Mouse (Mus musculus) neutrophil, adult 5-6 weeks (primary cell): ENCODE measurements at regions not wholly inside any gene's neighbourhood (a gene's known extent, or its start where the extent isn't known, plus 50 kb on each side); places are given as distances from the start of the nearest gene placed in this dataset.

Experiments
- ATAC-seq: fragments of 151-379, 151-347 bp; 2 replicates; pipeline ENCODE4 v1.8.0; 2017; ENCODE audit warnings: mild to moderate bottlenecking, moderate TSS enrichment; ENCODE audit not compliant: insufficient number of reproducible peaks, poor library complexity, low FRiP score, severe bottlenecking; ENCODE audit errors: extremely low read depth

GRCm38 (mm10) chr5:101596996-101597395 lies 67.8 kb downstream of the Nkx6-1 start:
- no peak for ATAC-seq

DNA sequence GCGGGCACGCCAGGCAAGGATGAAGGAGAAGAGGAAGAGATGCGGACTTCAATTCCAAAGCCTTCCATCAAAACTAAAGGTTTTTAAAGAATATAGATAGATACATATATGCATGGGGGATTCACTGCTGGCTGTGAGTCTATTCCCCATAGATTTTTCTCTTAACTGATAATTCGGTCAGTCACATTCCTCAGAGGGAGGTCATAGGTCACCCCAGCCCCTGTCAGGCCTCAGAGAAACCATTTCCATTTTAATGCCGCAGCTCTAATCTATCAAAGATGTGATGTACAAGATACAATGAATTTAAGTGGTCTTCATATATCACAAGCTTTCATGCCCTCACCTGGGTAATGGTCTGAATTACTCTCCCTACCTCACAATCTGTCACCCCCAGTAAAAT lies 73.6 kb downstream of the Nkx6-1 start:
- no peak for ATAC-seq

DNA sequence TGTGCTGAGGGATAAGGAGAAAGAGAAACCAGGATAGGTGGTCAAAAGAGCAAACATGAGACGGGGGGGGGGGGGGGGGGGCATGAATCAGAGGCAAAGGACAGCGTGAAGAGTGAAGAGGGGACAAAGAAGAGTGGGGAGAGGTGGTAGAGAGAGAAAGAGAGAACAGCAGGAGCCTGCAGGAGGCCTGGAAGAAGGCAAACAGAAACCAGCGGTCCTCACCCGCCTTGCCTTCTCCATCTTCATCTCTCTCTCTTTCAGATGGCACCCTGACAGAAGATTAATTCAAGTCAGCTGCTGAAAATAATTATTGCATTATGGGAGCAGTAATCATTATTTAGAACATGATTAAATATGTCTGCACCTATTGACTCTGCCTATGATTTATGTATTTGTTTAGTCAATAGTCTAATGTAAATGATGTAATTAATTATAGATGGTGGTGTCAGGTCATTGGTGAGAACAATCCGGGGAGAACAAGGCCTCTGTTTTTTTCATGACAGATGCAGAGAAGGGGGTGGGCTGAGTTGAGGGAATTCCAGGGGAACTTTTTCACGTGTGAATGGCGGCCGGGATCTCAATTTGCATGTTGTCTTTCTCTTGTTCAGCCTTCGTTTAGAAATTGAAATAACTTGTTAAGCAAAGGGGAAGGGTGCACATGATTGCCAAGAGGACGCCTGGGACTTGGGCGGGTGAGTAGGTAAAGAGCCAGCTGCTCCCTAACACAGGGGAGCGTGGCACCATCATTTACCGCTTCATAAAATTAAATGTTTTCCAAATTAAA lies 74.3 kb downstream of the Nkx6-1 start:
- ATAC-seq, result no peak

GRCm38 (mm10) chr5:101572966-101573365 lies 91.8 kb downstream of the Nkx6-1 start:
- no peak for ATAC-seq

- no peak for ATAC-seq
Measured at GRCm38 (mm10) chr5:101565770-101566169, 99.0 kb downstream of the Nkx6-1 start.

- ATAC-seq, result no peak
Measured at GRCm38 (mm10) chr5:101560366-101560765, 104.4 kb downstream of the Nkx6-1 start.

- no peak for ATAC-seq
Measured at GRCm38 (mm10) chr5:101558279-101558987, 106.4 kb downstream of the Nkx6-1 start.

DNA sequence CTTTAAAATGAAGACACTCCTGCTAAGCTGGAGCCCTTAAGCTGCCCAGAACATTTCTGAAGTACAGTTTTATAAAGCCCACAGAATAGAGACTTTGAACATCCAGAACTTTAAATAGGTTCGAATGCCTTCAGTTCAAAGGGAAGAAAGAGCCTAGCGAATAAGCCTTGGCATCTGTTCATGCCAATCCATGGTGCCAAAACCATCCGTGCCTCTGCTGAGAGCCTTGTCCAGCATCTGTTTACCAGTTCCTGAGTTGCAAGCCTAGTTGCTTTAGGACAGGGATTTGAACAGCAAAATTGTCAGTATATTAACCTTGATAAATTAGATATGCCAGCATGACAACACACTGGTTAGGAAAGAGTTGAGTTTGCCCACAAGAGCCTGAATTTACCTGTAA lies 107.6 kb downstream of the Nkx6-1 start:
- no peak for ATAC-seq

- no peak for ATAC-seq
Measured at GRCm38 (mm10) chr5:101543326-101543725, 121.5 kb downstream of the Nkx6-1 start.

DNA sequence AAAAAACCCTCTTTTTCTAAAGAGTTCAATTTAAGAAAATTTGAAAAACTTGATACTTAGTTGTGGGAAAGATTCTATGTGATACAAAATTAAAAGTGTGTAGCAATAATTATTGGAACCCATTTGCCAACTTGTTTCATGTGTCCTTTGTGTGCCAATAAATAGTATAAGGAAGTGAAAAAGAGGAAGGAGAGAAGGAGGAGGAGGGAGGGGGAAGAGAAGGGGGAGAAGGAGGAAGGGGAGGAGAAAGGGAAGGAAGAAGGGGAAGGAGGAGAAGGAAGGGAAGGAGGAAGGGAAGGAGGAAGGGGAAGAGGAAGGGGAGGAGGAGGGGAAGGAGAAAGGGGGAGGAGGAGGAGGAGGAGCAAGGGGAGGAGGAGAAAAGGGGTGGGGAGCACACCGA lies 125.0 kb downstream of the Nkx6-1 start:
- no peak for ATAC-seq

DNA sequence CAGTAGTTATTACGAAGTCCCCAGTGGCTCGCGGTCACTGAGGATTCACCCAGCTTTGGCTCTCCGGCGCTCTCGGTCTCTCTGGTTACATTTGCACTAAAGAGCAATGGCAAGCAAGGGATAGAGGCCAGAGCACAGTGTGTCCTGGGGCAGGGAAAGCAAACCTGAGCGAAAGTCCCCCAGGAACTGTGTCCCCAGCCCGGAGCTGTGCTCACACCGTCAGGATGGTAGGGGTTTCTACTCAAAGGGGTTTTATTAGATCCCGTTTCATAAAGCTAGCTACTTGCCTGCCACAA lies 125.6 kb downstream of the Nkx6-1 start:
- ATAC-seq, result no peak

DNA sequence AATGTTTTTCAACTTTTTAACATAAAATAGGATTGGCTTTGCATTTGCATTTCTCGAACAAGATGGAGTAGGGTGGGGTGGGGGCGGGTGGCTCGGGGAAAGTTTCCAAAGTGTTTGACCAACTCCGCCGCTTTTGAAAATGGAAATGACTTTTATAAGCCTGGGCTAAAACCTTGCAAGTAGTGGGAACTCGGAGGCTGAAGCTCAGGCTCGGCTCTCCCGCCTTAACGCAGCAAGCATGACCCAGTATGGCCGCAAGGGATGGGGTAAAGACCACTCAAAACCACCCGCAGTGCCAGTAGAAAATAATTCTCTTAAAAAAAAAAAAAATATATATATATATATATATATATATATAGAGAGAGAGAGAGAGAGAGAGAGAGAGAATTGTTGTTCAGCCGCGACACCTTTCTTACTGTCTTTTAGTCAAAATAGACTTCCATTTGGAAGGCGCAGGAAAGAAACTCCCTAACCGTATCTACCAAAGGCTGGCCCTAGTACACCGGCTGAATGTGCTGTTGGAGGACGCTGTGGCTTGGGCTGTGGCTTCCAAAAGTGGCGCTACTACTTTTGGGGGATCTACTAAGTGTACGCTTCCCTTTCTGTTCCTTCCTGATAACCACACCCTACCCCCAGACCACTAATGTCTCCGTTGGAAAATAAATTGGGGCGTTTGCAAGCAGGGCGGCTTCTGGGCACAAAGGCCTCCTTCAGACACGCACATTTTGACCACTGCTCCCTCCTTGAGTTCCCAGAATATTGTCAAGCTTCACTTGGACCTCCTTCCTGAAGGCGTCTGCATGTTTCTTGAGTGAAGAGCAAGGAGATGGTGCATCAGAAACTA lies 126.2 kb downstream of the Nkx6-1 start:
- no peak for ATAC-seq

- ATAC-seq, result no peak
Measured at GRCm38 (mm10) chr5:101537518-101538380, 127.0 kb downstream of the Nkx6-1 start.

- no peak for ATAC-seq
Measured at GRCm38 (mm10) chr5:101535451-101535850, 129.3 kb downstream of the Nkx6-1 start.

DNA sequence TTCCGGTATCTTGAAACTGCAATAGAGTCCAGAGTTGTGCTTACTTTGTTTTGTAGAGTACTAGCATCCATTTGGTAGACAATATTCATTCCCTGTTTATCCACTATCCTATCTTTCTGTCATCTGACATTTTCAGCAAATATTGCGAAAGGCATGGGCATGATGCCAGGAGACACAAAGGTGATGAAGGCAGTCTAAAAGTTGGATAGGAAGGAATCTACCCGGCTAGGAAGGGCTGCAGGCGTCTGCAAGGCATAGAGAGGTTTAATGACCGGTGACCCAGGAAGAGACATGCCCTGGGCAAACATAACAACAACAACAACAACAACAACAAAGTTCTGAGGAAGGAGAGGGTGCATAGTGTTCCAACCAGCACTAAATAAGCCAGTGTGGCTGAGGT lies 139.4 kb downstream of the Nkx6-1 start:
- no peak for ATAC-seq

DNA sequence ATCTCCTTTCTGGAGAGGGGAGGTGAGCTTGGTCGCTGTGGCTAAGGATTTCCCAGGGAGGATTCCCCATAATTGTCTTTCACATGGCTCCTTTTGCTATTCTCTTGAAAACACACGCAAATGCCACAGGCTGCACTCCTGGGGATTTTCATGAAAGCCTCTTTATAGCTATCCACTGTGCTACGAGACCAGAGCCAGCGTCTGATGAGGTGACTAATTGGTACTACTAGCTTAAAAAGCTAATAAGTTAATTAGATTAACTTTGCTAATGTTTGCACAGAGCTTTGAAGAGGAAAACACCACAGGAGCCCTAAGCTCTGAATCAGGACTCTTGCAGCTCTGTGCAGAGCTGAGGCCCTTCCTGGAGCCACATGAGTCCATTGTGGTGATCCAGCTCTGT lies 140.1 kb downstream of the Nkx6-1 start:
- ATAC-seq, result no peak

- no peak for ATAC-seq
Measured at GRCm38 (mm10) chr5:101523902-101524301, 140.9 kb downstream of the Nkx6-1 start.

DNA sequence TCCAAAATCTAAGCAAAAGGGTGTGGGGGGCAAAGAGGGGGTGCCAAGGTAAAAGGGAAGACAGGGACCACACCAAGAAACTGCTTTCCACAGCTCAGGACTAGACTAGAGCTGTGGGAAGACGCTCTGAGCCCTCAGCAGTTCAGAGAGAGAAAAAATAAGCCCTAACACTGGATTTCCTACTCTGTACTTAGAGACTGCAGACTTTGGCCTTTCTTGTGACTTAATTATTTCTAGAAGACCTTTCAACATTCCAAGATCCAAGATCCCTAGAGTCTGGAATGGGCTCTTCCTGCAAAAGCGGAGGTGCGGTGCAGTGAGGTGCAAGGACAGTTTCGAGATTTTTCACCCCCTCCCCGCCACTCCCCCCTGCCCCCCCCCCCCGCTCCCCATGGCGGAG lies 141.3 kb downstream of the Nkx6-1 start:
- ATAC-seq, result no peak
